Mouse (Mus musculus) embryonic fibroblast, embryonic 13.5 days (primary cell): ENCODE measurements at regions not wholly inside any gene's neighbourhood (a gene's known extent, or its start where the extent isn't known, plus 50 kb on each side); places are given as distances from the start of the nearest gene placed in this dataset.

Experiments used
- CTCF ChIP-seq: IDR thresholded peaks from 2 replicates; pipeline ENCODE4 v1.5.1; 2011; ENCODE audit warnings: mild to moderate bottlenecking, control low read depth, low read length, moderate library complexity, borderline replicate concordance; ENCODE audit not compliant: insufficient read depth
- POLR2A ChIP-seq: IDR thresholded peaks from 2 replicates; pipeline ENCODE4 v1.6.1; 2011; ENCODE audit warnings: low read depth, mild to moderate bottlenecking, control low read depth, low read length, moderate library complexity

DNA sequence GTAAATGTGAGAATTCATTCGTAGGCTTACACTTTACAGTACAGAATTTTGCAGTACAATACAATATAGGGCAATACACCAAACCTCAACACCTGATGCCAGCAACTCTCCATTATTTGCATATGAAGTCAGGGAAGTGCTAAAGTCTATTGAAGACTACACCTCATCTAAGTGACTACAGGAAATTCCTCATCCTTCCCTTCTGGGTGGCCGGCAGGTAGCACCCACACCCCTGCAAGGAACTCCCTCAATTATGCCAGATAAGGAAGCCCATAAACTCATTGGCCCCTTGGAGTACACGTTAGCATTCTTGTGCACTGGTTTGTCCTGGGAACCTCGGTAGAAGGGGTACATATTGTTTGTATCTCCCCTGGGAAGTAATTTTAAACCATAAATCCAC, 89.7 kb upstream of the Barx2 start:
- TF ChIP-seq CTCF (no peak), POLR2A (no peak)
